Mouse (Mus musculus): ENCODE data around the gene Syf2.

Gene Syf2

GRCm38 (mm10) chr4:134923258-134924018, 7.3 kb upstream of the Syf2 start, which contains the start of gene Rsrp1:
Gene Rsrp1, plus strand, starts transcription at chr4:134923592.
- DNase-seq (ENCODE audit: extremely low read depth, insufficient read length, low spot score) = peak; percentile 97

DNA sequence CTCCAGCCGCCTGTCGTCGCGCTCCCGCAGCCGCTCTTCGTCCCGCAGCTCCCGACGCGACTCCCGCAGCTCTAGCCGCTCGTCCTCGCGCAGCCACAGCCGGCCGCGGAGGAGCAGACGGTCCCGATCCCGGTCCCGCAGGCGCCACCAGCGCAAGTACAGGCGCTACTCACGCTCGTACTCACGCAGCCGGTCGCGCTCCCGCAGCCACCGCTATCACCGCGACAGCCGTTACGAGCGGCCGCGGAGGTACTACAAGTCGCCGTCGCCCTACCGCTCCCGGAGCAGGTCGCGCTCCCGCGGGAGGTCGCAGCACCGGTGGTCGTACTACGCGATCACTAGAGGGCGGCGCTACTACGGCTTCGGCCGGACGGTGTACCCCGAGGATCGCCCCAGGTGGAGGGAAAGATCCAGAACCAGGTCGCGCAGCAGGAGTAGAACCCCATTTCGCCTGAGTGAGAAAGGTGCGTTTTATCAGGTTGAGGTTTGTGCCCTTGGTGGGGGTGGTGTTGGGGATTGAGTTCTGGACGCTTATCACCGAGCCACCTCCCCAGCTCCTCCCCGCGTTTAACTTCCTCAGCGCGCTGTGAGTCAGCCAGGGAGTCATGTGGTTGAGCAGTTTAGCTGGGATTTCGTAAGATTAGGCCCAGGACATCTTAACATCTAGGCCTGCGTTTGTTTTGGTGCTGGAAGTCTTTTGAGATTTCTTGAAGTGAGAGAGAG, 6.5 kb upstream of the Syf2 start:
- DNase-seq (ENCODE audit: extremely low read depth, insufficient read length, low spot score) = peak; percentile 75

DNA sequence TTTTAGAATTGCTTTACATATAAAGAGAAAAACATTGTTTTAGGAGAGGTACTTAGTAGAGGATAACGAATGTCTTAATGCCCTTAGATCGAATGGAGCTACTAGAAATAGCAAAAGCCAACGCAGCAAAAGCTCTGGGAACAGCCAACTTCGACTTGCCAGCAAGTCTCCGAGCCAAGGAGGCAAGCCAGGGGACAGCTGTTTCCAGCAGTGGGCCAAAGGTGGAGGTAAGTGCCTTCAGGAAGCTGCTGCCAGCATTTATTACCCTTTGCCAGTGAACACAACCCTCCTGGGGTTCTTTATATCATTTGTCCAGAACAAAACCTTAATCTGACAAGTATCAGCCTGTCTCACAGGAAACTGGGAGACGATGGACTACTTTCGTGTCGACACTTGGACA, 5.5 kb upstream of the Syf2 start:
- no peak for DNase-seq (ENCODE audit: extremely low read depth, insufficient read length, low spot score)

- no peak for DNase-seq (ENCODE audit: extremely low read depth, insufficient read length, low spot score)
These were observed 2.8 kb upstream of the Syf2 start for GRCm38 (mm10) chr4:134927815-134928463.

GRCm38 (mm10) chr4:134928464-134928836, 2.2 kb upstream of the Syf2 start:
- DNase-seq (ENCODE audit: extremely low read depth, insufficient read length, low spot score) = no peak

DNA sequence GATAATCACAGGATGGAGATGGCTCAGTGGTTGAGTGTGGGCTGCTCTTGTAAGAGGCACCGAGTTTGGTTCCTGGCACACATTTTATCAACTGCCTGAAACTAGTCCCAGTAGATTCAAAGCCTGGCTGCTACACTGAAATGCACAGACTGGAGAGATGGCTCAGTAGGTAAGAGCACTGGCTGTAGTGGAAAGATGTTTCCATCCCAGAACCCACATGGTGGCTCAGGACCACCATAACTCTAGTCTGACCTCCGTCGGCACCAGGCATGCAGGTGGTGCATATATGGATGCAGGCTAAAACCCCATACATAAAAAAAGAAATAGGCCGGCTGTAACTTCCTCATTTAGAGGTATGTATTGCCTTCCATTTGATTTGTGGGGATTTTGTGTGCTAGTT, 1.2 kb upstream of the Syf2 start:
- no peak for DNase-seq (ENCODE audit: extremely low read depth, insufficient read length, low spot score)

GRCm38 (mm10) chr4:134930190-134930589, 508 bp upstream of the Syf2 start:
- DNase-seq (ENCODE audit: extremely low read depth, insufficient read length, low spot score) = no peak

GRCm38 (mm10) chr4:134937240-134938176, 6.8 kb downstream of the Syf2 start:
- DNase-seq (ENCODE audit: extremely low read depth, insufficient read length, low spot score) = no peak

- no peak for DNase-seq (ENCODE audit: extremely low read depth, insufficient read length, low spot score)
These were observed 9.2 kb downstream of the Syf2 start for GRCm38 (mm10) chr4:134939900-134940299.

- no peak for DNase-seq (ENCODE audit: extremely low read depth, insufficient read length, low spot score)
These were observed 13.2 kb downstream of the Syf2 start for GRCm38 (mm10) chr4:134943758-134944538.

- peak; percentile 69 for DNase-seq (ENCODE audit: extremely low read depth, insufficient read length, low spot score)
These were observed 15.5 kb downstream of the Syf2 start for GRCm38 (mm10) chr4:134946024-134946744.

DNA sequence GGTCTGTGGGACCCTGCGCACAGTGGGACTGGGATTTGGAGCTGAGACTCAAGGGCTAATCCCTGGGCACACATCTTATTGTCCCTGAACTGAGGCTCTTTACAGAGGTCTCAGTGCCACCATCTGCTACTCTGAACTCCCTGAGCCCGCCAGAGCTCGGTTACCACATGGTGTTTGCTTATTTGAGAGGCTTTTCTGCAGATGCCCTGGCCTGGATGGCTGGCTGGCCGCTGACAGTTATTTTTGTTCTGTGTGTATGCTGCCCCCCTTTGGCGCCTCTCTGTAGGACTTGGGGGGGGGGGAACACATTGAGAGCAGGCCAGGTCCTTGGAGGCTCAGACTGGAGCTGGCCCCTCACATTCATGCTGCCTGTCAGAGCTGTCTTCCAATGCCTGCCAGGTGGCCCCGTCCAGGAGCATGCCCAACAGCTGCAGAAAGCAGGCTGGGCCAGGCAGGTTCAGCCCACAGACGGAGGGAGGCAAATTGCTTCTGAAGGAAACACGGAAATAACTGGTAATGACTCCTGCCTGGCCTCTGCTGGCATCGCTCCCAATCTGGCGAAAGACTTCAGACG, 19.9 kb downstream of the Syf2 start:
- DNase-seq (ENCODE audit: extremely low read depth, insufficient read length, low spot score) = peak; percentile 76

GRCm38 (mm10) chr4:134954461-134954860, 23.8 kb downstream of the Syf2 start:
- DNase-seq (ENCODE audit: extremely low read depth, insufficient read length, low spot score) = peak; percentile 43

- peak; percentile 57 for DNase-seq (ENCODE audit: extremely low read depth, insufficient read length, low spot score)
These were observed 24.5 kb downstream of the Syf2 start for GRCm38 (mm10) chr4:134955196-134955595.

DNA sequence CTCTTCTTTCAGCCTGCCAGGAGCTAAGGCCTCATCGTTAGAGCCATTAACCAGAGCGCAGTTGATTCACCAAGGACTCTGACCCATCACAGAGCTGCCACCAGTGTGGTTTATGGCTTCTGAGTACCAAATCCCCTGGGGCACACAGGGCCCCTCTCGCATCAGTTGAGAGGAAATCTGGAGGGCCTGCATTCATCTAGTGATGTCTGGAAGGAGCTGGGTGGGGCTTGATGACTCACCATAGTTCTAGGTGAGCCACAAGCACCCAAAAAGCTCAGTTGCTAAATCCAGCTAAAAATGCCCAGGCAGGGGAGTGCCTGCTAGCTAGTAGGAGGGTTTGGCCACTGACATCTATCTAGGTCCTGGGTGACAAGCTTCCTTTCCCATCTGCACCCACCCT, 25.1 kb downstream of the Syf2 start:
- peak; percentile 74 for DNase-seq (ENCODE audit: extremely low read depth, insufficient read length, low spot score)

GRCm38 (mm10) chr4:134956328-134956727, 25.6 kb downstream of the Syf2 start:
- no peak for DNase-seq (ENCODE audit: extremely low read depth, insufficient read length, low spot score)

DNA sequence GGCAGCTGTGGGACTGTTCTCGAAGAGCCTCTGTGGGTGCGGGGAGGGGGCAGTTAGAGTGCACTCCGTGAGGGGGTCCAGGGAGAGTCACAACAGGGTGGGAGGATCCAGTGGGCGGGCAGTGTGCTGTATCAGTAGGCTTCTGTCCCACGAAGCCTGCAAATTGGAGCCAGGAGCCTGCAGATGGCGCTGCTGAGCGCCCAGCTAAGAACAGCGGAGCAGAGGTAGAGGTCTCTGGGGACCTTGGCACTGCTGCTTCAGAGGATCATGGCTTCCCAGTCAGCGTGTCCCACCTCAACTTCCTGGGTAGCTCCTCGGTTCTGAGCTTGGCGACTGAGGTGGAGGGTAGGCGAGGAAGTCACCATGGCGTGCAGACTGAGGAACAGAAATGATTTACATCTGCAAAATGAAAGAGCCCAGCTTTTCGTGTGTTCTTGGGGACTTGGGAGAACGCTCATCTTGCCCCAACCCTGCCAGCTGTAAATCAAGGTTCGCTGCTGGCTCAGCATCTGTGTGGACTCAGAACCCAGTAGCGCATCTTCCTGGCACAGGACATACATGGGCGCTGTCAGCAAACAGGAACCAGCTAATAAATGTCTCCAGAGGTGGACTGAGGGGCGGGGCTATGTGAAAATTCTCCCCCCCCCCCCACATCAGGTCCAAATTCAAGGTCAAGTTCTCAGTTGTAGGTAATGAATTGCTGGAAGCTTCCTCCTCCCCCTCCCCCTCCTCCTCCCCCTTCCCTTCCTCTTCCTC, 32.5 kb downstream of the Syf2 start:
- DNase-seq (ENCODE audit: extremely low read depth, insufficient read length, low spot score) = peak; percentile 28

Measured in 3134 (cell line).